Mouse (Mus musculus): ENCODE data around the gene Mdfic. TPM values are rescaled to one million over a fixed set of nuclear protein-coding genes. Genes with fewer than 3 reads are reported as not detected.

Gene Mdfic
- polyA plus RNA-seq, 1 experiment: not detected

GRCm38 (mm10) chr6:15764039-15764438, 43.6 kb downstream of the Mdfic start:
- Histone ChIP-seq H3K27ac (ENCODE audit: insufficient read depth, low read depth, low read length) (no peak overlapping the region), H3K4me1 (ENCODE audit: control insufficient read depth, insufficient read depth, low read length) (no peaks in the 10 kb centered on the region), H3K4me3 (ENCODE audit: insufficient read depth, low read depth, low read length) (no peak overlapping the region)
- 87% methylated on average over 7 of the region's 7 CpGs for WGBS
- TF ChIP-seq POLR2A (IDR thresholded peaks at IDR 0.05; ENCODE audit: insufficient read depth, low read depth, low read length) (no peak), CTCF (IDR thresholded peaks at IDR 0.05; ENCODE audit: insufficient read depth, low read depth, low read length) (no peak)

GRCm38 (mm10) chr6:15767460-15767859, 47.0 kb downstream of the Mdfic start:
- no peaks in the 10 kb centered on the region for H3K4me1 ChIP-seq (ENCODE audit: control insufficient read depth, insufficient read depth, low read length)
- H3K27ac ChIP-seq (ENCODE audit: insufficient read depth, low read depth, low read length): no peak overlapping the region
- no peak for TF ChIP-seq POLR2A (IDR thresholded peaks at IDR 0.05; ENCODE audit: insufficient read depth, low read depth, low read length)
- no peak for TF ChIP-seq CTCF (IDR thresholded peaks at IDR 0.05; ENCODE audit: insufficient read depth, low read depth, low read length)
- 86% methylated on average over 6 of the region's 6 CpGs for WGBS
- H3K4me3 ChIP-seq (ENCODE audit: insufficient read depth, low read depth, low read length): no peak overlapping the region

GRCm38 (mm10) chr6:15770128-15770527, 49.7 kb downstream of the Mdfic start:
- Histone ChIP-seq H3K4me1 (ENCODE audit: control insufficient read depth, insufficient read depth, low read length) (no peaks in the 10 kb centered on the region), H3K27ac (ENCODE audit: insufficient read depth, low read depth, low read length) (no peak overlapping the region), H3K4me3 (ENCODE audit: insufficient read depth, low read depth, low read length) (no peak overlapping the region)
- TF ChIP-seq CTCF (IDR thresholded peaks at IDR 0.05; ENCODE audit: insufficient read depth, low read depth, low read length): no peak
- WGBS: 86% methylated on average over 8 of the region's 8 CpGs

- no peak for TF ChIP-seq POLR2A (IDR thresholded peaks at IDR 0.05; ENCODE audit: insufficient read depth, low read depth, low read length)
- TF ChIP-seq CTCF (IDR thresholded peaks at IDR 0.05; ENCODE audit: insufficient read depth, low read depth, low read length): no peak
- H3K4me3 ChIP-seq (ENCODE audit: insufficient read depth, low read depth, low read length): no peak overlapping the region
- H3K27ac ChIP-seq (ENCODE audit: insufficient read depth, low read depth, low read length): no peak overlapping the region
- WGBS: 82% methylated on average over 3 of the region's 3 CpGs
- no peaks in the 10 kb centered on the region for H3K4me1 ChIP-seq (ENCODE audit: control insufficient read depth, insufficient read depth, low read length)
Measured at GRCm38 (mm10) chr6:15777070-15777469, 56.6 kb downstream of the Mdfic start.

- no peak overlapping the region for H3K27ac ChIP-seq (ENCODE audit: insufficient read depth, low read depth, low read length)
- TF ChIP-seq POLR2A (IDR thresholded peaks at IDR 0.05; ENCODE audit: insufficient read depth, low read depth, low read length) (no peak), CTCF (IDR thresholded peaks at IDR 0.05; ENCODE audit: insufficient read depth, low read depth, low read length) (no peak)
- H3K4me1 ChIP-seq (ENCODE audit: control insufficient read depth, insufficient read depth, low read length): no peaks in the 10 kb centered on the region
- H3K4me3 ChIP-seq (ENCODE audit: insufficient read depth, low read depth, low read length): no peak overlapping the region
Measured at GRCm38 (mm10) chr6:15780127-15780526, 59.7 kb downstream of the Mdfic start.

- TF ChIP-seq CTCF (IDR thresholded peaks at IDR 0.05; ENCODE audit: insufficient read depth, low read depth, low read length) (no peak), POLR2A (IDR thresholded peaks at IDR 0.05; ENCODE audit: insufficient read depth, low read depth, low read length) (no peak)
- Histone ChIP-seq H3K27ac (ENCODE audit: insufficient read depth, low read depth, low read length) (no peak overlapping the region), H3K4me1 (ENCODE audit: control insufficient read depth, insufficient read depth, low read length) (no peaks in the 10 kb centered on the region), H3K4me3 (ENCODE audit: insufficient read depth, low read depth, low read length) (no peak overlapping the region)
- 82% methylated on average over 2 of the region's 2 CpGs for WGBS
Measured at GRCm38 (mm10) chr6:15780688-15781087, 60.2 kb downstream of the Mdfic start.

GRCm38 (mm10) chr6:15789523-15790500, 69.4 kb downstream of the Mdfic start:
- TF ChIP-seq POLR2A (IDR thresholded peaks at IDR 0.05; ENCODE audit: insufficient read depth, low read depth, low read length) (no peak), CTCF (IDR thresholded peaks at IDR 0.05; ENCODE audit: insufficient read depth, low read depth, low read length) (peak; percentile 63; the same call in 1 of the 2 replicates)
- Histone ChIP-seq H3K4me3 (ENCODE audit: insufficient read depth, low read depth, low read length) (no peak overlapping the region), H3K4me1 (ENCODE audit: control insufficient read depth, insufficient read depth, low read length) (peaks cover 10% of the 10 kb centered on the region), H3K27ac (ENCODE audit: insufficient read depth, low read depth, low read length) (peak overlapping the region; percentile 68; the same call in 1 of the 2 replicates)
- 27% methylated on average over 16 of the region's 16 CpGs for WGBS

- Histone ChIP-seq H3K27ac (ENCODE audit: insufficient read depth, low read depth, low read length) (no peak overlapping the region), H3K4me3 (ENCODE audit: insufficient read depth, low read depth, low read length) (no peak overlapping the region), H3K4me1 (ENCODE audit: control insufficient read depth, insufficient read depth, low read length) (peaks cover 10% of the 10 kb centered on the region)
- TF ChIP-seq POLR2A (IDR thresholded peaks at IDR 0.05; ENCODE audit: insufficient read depth, low read depth, low read length): no peak
- TF ChIP-seq CTCF (IDR thresholded peaks at IDR 0.05; ENCODE audit: insufficient read depth, low read depth, low read length): no peak
- WGBS: 67% methylated on average over 12 of the region's 12 CpGs
Measured at GRCm38 (mm10) chr6:15792680-15793601, 72.5 kb downstream of the Mdfic start.

All from olfactory bulb, adult 2 months (tissue).